Mouse (Mus musculus): ENCODE measurements around the gene Sorbs2.
A peak's percentile ranks its signal among the peaks of the same experiment; 100 is the strongest.

Gene Sorbs2

DNA sequence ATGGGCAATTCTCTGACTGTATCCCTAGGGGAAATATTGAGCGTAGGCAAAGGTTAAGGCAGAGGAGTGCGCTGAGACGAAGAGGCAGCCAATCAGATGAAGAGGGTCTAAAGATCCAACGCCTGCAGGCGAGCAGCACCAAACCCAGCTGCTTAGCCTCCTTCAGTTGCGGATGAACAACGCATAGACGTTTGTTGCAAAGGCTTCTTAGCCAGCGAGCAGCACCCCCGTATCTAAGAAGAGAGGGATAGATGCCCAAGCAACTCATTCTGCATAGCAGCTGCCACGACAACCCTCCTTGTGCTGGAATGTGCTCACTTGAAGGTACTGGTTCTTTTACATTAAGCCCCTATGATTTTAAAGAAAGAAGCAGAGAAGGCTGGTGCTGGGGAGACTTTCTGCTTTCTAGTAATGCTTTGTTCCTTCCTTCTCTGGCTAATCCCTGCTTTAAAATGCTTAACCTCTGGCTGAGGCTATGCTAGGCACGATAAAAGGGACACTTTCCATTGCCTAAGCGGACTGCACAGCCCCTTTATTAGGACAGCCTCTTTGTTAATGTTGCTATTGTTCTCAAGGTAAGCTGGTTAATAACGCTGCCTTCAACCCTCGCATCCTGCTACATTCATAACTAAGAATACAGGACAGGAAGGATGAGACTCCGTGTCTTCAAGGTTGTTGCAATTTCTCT, at the start of gene Sorbs2:
Gene Sorbs2 (plus strand): TSS at position 155 of the 688 bp plus-strand sequence.
- DNase-seq = no peak

DNA sequence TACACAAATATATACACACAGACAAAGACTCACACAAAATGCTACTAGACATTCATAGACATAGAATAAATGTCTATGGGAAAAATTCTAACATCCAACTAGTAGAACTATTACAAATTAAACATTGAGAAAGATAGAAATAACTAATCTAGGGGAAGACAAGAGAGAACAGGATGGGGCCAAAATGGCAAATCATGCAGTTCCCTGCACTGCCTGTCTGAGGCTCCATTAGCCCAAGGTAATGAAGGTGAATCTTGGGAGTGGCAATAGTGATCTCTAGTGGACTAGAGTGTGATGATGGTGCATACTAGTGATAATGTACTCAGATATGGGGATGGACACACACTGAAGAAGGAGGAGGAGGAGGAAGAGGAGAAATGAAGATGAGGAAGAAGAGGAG, 49.7 kb upstream of the Sorbs2 start:
- no peak for DNase-seq

DNA sequence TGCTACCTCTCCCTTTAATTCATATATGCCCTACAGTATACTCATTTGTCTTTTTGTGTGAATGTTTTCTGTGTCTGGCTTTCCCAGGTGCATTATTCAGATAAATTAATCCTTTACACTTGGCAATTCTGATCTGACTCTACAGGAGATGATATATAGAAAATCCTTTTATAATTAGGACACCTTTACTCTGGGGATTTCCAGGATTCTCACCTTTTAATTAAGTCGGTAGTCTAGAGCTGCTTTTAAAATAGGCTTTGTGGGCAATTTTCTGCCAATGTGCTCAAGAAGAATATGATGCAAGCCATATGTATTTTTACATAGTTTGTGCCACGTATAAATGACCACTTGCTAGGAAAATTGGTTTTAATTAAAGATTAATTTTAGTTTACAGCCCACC, 38.6 kb upstream of the Sorbs2 start:
- DNase-seq = no peak

DNA sequence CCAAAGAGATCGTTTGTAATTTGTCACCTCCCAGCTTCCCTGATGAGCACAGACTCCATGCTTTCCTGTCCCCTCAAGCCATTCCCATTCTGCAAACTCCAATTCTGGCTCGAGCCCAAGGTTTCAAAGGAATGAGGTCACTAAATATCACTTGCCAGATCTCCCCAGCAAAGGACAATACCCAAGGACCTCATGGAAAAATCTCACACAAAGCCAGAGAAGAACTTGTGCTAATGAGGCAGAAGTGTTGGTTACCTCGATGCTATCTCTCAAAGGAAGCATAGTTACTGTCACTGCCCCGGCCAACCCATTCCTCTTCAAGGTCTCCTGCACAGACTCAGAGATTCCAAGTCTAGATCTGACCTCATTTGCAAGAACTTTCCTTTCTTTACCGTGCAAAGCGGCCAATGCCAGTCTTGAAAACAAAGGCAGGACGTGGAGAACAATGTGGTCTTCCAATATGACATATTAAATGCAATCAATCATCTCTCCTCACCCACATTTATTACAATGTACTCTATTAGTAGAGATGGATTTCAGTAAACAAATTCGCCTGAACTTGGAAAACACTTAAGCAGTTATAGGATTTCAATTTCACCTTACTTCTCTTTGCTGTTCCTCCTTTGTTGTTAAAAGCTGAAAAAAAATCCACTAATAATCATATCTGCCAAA, 37.9 kb upstream of the Sorbs2 start:
- peak; percentile 64 for DNase-seq

DNA sequence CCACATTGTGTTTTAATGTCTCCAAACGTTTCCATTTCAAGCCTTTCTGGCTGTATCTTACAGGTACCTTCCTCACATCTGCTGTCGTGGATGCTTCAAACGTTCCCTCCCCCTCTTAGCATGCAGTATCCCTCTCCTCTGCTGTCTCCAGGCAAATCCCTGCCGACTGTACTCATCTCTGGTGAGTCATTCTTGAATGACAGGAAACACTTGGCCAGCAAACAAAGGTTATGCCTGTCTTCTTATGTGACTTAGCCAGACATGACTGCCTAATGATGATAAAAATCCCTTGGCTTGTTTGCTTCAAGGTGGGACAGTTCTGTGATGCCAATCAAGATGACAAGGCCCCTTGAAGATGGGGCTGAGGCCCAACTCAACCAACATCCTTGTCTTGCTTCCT, 26.7 kb upstream of the Sorbs2 start:
- no peak for DNase-seq

DNA sequence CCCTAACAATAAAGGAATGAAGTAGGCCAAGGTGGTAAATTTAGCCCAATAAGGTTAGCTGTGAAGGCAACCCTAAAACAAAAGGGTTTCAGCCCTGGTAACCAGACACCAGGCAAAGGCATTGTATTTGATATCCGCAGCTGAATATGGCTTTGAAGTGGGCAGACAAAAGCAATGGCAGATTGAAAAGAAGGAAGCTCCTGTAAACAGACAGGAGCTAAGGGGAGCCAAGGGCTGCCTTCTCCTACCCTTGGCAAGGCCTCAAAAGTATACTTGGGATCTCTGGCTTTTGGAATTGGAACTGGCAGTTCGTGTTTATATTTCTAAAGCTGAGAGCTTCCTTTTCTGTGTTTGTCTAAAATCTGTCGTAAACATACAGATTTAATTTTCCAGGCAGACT, 21.3 kb upstream of the Sorbs2 start:
- DNase-seq = no peak

DNA sequence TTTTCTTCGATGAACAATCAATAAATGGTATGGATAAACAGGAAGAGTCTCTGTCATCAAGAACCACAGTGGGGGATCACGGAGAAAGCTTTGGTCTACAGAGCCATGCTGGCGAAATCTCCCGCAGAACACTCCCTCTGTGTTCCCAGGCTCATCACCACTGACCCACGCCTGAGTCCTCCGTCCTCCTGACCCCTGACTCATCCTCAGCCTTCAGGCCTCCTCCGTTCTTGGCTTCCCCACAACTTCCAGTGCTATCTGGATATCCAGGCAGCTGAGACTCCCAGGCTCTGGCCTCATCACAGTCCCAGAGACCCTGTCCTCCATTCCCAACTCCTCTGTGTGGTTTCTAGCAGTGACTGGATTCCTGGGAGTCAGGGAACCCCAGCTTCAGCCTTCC, 3.6 kb upstream of the Sorbs2 start:
- no peak for DNase-seq

DNA sequence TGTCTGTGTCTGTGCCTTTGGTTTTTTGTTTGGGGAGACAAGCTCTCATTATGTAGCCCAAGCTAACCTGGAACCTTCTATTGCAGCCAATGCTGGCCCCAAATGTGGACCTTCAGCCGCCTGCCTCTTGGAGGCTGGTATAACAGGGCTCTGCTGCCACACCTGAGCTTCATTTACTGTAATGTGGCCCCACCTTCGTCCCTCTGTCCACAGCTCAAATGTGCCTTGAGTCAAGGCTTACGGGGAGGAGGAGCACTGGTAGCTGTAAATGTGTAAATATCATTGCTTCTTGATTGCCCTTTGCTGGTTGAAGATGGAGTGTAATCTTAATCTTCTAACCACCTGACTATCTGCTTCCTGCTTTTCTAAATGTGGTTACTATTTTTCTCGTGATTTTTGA, 1.2 kb upstream of the Sorbs2 start:
- DNase-seq = no peak

DNA sequence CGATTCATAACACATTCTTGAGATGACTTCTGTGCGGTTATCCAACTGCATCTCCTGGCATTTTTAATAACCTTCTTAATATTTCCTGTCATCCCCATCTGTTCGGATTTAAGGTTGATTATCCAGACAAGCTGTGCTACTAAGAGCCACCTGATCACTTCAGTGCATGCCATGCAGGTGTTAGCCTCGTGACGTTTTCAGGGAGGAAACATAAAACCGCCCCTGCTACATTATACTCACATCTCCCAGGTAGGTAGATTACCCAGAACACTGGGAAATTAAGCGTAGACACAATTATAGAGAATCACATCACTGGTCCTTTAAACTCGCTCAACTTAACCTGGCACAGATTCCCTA, 333 bp upstream of the Sorbs2 start:
- no peak for DNase-seq

DNA sequence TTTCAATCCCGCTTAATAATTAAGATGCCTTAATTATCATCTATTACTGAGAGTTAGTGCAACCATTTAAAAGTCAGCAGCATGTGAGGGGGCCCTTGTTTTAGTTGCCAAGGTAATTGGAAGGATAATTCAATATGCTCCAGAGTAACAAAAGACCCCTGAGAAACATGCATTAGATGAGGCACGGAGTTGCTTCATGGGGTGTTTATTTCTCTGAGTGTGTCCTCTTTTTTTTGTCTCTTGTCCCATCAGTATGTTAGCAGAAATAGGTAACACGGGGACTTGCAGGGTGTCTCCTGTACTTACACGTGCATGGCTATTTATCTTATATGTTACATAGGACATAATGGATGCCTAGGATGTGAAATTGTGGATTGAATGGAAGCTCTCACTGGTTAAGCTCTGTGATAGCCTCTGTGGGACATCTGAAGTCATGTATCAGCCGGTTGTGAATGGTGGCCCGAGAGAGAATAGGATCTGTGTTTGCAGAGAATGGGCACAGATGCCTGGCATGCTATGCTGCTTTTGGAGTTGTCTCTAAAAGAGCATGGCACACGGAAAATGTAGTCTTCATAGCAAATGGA, 1.0 kb downstream of the Sorbs2 start:
- no peak for DNase-seq

DNA sequence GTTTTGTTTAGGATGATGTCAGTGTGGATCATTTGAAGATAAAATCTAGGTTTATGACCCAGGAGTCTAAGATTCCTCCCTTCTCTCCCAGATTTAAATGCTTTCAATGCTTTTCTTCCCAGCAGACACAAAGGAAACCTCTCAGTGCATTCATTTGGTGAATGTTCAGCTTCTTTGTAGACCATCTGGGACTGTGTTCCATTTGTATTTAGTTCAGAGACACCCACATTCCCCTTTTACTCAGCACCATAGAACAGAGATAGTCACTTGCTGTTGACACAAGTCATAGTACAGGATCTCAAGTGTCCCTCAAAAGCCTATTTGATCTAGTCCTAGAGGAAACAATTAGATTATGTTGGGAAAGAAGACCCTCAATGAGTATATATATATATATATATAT, 4.8 kb downstream of the Sorbs2 start:
- no peak for DNase-seq

DNA sequence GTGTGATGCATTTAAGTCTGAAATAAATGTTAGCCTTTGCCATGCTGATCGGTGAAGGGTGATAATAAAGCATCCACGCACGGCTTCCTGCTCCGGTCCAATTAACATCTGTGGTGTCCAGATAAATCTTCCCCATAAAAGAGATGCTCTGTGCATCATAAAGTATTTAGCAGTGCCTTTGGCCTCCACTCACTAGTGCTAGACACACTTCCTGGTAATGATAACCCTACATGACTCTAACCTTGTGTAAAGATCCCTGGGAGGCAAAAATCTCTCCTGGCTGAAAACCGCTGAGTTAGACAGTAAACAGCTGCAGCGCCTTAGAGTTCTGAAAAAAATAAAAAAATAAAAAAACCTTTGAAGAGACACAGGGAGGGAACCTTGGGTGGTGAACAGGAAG, 14.0 kb downstream of the Sorbs2 start:
- peak; percentile 16 for DNase-seq

DNA sequence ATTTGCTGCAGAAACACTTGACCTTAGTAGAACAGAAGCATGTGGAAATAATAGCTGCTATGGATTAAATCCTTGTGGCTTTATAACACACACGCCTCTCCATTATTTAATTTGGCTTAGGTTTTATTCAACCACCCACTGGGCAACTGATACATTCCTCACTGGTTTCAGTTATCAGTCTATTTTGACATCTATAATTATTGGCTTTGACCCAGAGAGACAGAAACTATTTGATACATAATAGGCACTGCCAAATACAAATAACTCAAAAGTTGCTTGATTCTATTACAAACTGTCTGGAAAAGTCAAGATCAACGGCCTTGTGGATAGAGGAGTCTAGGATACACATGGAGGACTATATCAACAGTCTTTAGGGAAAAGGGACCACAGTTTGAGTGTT, 20.1 kb downstream of the Sorbs2 start:
- no peak for DNase-seq

DNA sequence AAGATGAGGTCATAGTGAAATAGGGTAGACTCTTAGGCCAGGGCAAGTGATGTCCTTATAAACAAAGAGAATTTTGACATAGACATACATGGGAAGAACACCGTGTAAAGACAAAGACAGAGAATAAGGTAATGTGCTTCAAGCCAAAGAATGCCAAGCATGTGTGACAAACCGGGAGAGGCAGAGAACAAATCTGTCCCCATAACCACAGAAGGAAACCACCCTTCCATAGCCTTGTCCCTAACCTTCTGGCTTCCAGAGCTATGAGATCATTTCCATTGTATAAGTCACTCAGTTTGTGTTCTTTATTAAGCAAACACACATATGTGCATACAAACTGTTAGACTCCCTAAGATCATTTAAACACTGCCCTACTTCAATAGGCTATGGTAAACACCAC, 21.3 kb downstream of the Sorbs2 start:
- no peak for DNase-seq

DNA sequence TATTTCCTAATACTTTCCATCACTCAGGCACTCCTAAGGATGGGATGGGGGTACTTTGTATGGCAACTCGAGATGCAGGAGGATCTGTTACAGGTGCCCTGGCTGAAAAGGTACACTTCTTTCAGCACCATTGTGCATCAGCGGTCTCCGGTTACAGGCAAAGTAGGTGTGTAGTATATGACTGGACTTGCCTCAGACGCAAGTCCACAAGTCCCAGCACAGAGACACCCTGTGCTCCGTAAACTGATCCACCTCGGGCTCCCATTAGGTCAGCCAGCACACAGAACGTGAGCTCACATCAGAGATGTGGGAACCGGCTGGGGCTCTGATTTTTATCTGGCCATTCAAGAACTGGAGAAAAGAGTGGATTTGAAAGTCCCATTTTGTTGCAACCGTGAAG, 29.0 kb downstream of the Sorbs2 start:
- DNase-seq = no peak

DNA sequence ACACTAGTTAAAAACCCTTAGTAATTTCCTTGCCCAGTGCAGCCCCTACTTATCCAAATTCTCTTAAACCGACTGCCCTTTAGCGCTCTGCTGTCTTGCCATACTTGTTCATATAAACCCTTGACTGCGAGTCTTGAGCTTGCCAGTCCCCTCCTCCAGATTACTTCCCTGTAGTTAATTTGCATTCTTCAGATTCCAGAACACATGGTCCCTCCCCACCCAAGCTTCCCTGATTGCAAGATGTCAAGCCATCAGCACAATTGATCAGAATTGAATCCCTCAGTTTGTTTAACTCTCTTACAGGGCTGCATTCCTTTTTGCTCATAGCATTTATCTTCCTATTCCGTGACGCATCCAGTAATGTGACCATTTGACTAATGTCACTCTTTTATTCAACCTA, 32.9 kb downstream of the Sorbs2 start:
- no peak for DNase-seq

DNA sequence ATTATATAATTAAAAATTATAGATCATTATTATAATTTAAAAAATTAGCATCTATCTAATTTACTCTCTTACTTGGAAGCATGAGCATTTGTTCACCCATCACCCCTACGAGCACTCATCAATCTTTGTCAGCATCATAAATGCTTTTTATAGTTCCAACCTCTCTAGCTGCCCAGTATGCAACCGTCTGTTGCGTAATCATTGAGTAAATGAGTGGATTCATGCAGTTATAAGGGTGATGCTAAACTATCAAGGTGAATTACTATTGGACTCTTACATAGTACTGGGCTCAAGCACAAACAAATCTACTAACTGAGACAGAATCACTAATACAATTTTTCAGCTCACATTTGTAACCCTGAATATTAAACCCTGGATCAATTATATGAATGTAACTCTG, 44.6 kb downstream of the Sorbs2 start:
- DNase-seq = no peak

DNA sequence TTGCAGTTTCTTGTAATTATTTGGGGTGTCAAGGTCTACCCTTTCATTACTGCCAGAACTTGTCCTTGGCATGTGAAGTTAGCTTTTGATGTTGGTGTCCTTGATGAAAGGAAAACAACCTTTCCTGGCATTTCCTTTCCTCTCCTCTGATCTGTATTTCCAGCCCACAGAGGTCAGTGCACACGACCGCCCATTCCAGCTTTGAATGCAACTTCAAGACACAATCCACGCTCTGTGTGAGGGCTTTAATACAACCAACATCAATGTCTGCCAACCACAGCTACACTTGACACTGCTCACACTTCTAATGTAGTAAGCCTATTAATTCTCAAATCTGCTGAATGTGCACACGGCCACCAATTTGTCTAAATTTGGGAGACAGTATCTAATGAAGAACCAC, 47.0 kb downstream of the Sorbs2 start:
- no peak for DNase-seq

DNA sequence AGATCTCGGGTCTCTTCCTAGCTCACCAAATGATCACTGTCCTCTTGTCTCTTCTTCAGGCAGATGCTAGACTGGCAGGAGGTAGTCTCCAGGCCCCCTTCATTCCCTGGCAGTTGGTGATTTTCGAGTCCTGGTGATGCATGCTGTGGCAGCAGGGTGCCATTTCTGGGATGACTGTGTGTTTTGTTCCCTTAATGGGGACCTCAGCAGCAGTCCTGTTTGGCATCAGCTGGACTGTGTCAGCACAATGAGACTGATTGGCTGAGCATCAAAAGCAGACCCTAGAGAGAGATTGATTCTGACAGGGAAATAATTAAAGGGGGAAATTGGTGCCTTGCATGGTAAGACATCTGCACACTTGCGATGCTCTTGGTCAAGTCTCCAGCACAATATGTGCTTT, 50.3 kb downstream of the Sorbs2 start:
- DNase-seq = no peak

DNA sequence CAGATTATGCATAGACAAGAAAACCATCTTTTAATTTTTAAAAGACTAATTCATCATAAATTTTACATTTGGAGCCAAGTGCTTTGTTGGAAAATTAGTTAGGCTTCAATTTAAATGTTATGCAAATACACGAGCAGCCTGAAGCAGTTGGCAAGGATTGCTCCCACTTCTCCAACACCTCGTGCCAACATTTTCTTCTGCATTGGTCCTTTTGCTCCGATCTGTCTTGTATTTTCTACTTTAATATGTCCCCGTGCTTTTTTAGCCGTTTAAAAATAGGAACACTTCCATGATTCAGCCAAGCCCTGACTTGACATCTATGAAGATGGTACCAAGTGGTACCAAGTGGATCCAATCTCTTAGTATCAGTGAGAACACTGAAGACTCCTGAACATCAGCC, 50.8 kb downstream of the Sorbs2 start:
- DNase-seq = no peak

DNA sequence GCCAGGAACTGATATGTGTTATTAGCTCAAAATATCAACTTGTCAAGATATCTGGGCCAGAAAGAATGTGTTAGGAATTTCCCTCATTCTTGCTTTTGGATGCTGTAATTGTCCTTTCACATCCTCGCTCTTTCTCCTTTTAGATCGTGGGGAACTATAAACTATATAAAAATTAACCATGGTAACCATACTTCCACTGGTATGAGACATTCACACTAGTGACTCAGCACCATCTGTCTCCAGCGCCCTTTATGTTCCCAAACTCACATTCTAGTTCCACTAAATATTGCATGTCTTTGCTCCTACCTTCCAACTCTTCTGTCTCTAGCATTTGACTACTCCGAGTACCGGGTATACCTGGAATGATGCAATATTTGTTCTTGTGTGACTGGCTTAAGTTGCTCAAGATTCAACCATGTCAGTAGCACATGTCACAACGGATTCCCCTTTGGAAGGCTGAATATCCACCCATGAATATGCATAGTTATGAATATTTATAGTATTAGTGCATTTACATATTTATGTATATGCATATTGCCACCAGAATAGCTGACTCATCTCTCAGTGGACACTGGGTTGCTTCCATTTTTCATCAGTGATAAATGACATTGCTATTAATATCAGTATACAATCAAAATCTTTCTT, 51.7 kb downstream of the Sorbs2 start:
- DNase-seq = no peak

DNA sequence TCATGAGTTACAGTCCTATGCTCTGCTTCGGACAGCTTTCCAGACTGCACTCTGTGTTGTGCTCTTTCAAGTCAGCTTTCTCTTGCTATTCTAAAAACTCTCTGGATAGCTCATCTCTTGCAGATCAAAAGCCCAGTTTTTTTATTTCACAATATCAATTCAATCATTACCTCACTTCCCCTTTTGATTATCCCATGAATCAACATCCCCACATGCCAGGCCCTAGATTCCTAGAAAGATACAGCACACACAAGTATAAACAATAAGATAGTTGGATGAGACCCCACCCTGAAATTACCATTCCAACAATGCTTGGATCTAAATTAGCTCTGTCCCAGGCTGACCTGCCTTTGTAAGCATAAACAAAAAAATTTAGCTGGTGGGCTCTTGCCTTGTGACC, 57.6 kb downstream of the Sorbs2 start:
- no peak for DNase-seq

DNA sequence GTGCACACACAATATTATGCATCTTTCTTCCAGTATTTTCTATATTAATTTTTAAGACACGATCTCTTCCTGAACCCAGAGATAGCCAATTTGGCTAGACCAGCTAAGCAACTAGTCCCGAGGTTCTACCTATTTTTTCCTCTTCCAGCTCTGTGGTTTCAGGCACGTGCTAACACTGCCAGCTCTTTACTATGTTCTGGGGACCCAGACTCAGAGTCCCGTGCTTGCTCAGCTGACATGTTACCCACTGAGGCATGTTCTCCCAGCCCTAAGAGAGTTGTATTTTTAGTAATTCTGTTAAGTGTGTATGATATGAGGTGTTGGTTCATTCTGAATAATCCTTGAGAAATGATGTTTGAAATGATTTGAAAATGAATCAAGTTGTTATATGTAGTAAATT, 62.5 kb downstream of the Sorbs2 start:
- no peak for DNase-seq
